Mouse (Mus musculus): ENCODE results near the gene Hoxd12.
A peak's percentile ranks its signal among the peaks of the same experiment; 100 is the strongest.

Gene Hoxd12

DNA sequence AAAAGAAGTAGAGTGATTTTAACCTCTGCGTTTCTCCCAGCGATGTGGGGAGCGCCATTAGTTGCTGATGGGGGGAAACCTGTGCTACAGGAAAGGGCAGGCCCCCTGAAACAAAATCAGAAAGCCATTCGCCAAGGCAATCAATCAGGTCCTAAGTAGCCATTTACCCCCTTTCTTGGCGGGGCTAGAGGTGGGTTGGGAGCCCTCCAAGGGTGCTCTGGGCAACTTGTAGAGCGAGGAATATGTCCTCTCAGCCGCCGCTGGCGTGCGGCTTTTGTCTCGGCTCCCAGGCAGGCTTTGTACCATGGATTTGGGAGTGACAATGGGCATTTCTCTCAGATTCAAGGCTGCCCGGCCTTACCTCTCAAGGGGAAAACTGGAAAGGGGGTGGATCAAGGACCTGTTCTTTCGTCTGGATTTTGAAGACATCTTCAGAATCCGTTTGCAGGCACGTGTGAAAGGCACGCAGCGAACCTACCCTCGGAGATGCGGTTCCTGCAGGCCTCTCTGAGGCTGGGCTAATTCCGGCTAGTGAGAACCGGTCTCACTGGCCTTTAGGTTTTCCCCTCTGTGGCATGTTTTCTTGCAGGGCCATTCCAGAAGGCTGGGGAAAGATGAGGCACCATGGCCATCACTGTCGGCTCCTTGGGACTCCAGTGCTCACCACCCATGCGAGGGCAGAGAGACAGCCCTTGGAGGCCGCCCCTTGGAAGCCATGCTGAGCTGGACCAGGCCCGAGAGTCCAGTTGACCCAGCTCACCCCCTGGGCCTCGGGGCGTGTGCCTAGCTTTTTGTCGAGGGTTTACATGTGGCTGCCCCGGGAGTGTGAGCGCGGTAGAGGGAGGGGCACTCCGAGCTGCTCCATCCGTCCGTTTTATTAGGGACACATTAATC, 21.9 kb downstream of the Hoxd12 start:
- no peak for DNase-seq

DNA sequence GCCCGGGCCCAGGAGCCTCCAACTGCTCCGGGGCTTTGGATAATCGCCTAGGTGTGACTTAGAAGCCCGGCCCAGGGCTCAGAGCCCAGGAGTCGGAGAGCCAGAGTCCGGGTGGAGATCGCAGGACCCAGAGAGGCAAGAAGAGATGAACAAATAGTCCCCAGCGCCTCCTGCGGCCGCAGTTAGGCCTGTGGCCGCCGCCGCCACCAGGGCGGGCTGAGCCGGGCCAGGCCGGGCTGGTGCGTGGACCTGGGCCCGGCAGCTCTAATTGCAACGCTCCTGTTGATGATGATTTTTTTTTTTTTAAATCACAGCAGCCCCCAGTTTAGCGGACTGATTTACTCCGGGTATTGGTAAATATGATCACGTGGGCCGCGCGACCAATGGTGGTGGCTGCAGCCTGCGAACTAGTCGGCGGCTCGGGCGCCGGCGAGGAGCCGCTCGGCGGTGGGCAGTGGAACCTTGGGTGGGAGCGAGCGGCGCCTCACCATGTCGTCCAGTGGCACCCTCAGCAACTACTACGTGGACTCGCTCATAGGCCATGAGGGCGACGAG, 22.8 kb downstream of the Hoxd12 start, which contains the start of gene Hoxd9:
Hoxd9 (plus strand) TSS at position 161 of the 555 bp plus-strand sequence.
- DNase-seq: peak; percentile 19

DNA sequence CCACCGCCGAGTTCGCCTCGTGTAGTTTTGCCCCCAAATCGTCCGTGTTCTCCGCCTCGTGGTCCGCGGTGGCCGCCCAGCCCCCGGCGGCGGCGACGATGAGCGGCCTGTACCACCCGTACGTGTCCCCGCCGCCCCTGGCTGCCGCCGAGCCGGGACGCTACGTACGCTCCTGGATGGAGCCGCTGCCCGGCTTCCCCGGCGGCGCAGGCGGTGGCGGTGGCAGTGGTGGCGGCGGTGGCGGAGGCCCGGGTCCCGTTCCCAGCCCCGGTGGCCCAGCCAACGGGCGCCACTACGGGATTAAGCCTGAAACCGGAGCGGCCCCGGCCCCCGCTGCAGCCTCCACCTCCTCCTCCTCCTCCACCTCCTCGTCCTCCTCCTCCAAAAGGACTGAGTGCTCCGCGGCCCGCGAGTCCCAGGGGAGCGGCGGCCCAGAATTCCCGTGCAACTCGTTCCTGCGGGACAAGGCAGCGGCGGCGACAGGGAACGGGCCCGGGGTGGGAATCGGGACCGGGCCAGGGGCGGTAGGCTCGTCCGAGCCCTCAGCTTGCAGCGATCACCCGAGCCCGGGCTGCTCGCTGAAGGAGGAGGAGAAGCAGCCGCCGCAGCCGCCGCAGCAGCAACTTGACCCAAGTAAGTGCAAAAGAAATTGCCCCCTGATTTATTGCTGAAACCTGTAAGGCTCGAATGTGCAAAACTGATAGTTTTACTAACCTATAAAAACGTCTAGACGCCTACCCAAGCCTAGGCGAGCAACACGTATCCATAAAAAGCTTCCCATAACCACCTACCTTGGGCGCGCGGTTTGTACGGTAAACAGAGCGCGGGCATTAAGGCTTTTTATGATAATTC, 23.6 kb downstream of the Hoxd12 start:
- DNase-seq: peak; percentile 34

DNA sequence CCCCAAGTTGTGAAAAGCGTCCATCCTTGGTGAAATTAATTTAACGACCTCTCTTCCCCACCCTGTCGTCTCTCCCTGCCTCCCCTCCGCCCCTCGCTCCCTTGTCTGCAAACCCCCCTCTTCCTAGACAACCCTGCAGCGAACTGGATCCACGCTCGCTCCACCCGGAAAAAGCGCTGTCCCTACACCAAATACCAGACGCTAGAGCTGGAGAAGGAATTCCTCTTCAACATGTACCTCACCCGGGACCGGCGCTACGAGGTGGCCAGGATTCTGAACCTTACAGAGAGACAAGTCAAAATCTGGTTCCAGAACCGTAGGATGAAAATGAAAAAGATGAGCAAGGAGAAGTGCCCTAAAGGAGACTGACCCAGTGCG, 24.2 kb downstream of the Hoxd12 start:
- no peak for DNase-seq

DNA sequence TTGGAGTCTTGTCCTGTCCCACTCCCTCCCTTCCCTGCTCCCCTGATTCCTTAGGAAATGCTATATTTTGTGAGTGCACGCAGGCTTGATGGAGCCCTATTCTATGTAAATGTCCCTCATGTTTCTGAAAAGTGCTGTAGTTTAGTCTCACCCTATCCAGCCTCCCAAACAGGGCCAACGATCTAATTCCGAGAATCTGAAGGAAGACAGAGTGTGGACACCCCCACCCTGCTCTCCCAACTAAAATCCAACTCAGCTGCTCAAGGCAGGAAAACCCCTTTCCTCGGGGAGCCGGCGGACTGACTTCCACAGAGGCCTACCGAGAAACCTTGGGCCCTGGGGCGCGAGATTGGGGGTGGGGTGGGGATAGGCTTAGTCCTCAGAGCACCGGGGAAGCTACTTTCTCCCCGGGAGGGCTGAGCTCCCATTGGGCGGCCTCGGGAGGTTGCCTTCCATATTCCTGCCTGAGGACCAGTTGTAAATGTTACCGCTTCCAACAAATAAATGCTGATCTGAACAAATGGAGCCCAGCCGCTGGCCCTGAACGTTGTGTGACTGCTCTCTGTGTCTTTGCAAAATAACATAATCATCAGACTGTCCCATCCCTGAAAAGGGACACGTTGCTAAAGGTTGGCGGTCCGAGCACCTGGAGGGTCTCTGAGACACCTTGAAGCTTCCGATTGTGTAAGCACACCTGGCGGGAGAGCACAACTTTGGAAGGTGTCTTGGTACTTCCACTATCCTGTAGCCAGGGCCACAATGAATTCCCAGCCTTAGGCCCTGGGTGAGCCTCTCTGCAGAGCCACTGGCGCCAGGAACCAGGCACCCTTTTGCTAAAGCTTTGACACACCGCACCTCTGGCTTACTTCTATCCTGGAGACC, 25.1 kb downstream of the Hoxd12 start:
- DNase-seq: no peak

DNA sequence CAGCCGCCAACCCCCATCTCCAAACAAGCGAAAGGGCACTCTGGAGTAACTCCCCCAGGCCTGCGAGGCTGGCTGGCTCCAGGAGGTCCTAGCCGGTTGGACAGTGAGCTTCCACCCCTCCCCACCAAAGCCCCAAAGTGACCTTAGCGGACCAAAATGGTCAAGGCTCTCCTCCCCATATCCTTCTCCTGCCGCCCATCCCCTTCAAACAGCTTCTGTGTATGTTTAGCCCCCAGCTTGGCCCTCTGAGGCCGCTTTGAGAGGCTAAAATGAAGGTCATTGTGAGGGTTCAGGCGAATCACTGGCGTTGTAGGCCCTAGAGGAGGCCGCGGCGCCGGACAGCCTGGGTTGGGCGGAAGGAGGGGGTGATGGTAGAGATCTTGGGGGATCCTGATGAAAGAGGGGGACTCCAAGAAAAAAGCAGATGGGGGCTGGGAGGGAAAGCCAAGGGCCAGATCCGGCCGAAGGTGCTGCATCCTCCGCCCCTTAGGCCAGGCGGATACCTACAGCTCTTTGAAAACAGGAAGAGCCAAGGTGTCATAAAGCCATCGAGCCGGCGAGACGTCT, 25.8 kb downstream of the Hoxd12 start:
- DNase-seq: no peak

DNA sequence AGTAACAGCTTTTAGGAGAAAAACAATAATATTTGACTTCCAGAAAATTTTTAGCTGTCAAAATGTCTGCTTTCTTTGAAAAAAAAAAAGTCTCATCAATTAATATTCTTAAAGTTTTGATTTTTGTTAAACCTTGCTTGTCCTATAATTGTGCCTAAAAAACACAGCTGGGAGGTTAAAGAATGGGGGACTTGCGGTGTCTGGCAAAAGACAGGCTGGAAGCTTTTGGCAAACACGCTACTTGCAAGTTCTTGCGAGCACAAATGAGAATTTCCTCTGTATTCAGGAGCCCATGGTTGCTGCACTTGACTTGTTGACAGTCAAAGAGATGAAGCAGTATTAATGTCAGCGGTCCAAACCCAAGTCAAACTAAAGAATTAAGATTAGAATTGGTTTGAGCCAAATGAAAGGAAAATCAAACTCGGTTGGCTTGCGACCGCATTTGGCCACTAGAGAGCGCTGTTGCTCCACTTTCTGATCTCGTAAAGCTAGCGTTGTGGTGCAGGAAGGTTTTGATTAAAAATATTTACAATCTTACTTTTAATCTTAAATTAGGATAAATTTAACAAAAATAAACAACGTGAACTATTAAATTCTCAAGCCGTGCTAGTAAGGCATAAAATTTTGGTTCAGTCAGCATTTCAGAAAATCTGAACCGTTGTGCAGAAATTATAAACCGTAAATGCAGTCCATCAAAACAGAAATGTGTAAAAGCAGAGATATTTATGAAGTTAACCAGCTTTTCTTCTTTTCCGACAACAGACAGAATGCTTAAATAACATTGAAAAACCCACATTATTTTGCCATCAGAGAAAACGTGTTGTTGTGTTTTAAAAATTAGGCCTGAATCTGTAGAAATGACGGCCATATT, 27.4 kb downstream of the Hoxd12 start:
- peak; percentile 87 for DNase-seq

DNA sequence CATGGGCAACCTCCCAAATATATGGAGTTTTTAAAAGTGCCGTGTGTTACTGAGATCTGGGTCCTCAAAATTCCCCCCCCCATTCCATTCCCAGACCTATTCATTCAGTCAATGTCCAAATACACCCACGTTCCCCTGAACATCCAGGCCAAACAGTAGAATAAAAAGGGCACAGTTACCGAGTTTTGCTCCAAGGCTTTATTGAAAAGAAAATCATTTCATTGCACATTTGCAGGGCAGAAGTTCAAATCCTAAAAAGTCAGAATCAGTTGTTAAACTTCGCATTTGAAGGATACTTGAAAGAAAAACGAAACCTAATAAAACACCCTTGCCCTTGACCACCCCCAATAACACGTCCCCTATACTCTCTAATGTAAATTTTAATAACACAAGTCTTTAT, 28.0 kb downstream of the Hoxd12 start:
- no peak for DNase-seq

DNA sequence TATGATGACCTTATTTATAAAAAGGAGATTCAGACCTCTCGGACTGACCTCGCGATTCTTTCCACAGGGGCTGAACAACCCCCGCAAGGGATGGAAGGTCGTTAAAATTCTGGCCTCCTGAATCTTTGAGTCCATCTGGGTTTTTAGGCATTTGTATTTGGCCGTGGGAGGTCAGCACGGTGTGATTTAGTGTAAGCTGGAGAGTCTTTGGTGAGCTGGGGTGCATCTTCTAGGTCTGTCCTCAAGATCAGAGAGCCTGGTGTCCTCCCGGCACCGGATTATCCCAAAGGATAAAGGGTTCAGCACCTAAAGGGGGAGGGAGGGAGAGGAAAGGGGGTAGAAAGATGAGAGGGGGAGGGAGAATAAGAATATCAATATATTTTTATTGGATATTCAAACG, 28.5 kb downstream of the Hoxd12 start:
- DNase-seq: no peak

DNA sequence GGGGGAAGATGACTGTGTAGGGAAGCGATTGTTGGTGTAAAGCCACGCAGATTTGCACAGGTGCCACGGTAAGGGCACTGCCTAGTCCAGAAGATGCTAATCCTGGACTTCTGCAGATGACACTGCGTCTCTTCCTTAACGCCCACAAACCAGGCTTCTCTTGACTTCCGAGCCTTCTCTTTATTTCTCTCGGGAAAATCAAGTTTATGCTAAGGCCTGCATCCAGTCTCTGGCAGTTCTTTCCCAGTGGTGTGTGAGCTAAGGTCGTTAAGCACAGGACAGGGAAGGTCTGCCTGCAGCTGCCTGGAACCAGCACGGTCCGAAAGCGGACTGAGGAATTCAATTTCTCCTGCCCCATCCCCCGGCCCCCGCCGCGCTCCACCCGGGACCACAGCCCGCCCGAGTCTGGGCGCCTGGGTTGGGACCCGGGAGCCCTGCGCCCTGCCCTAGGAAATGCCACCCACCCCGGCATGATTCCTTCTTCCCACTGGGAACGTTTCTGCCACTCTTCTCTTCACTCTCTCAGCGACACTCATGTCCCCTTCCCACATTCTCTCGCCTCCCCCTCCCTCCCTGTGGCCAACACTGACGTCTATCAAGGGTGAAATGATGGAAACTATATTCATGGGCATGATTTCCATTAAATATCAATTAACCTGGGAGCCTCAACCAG, 29.0 kb downstream of the Hoxd12 start:
- DNase-seq: no peak

DNA sequence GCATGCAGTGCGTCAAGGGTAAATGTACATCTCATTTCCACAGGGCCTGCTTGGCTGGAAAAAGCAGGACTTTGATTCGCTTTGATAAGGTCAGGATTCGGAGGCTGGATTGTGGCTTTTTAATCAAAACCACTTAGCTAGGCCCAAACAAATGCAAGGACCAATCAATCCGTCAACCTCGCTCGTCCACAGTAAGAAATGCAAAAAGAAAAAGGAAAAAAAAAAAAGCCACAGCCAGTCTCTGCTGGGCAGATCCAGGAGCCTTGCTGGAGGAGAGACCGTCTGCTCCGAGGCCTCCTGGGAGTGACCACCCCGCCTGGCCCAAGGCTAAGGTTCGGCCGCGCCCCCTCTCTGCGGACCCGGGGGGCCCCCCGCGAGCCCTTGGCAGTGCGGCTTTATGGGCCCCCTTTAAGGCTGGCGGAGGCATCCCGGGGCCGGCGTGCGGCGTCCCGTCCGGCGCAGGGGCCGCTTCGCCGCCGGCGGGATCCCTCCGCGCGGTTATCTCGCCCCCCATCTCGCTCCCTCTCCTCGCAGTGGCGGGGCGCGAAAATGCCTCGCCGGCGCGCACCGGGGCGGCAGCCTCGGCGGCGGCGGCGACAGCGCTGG, 29.7 kb downstream of the Hoxd12 start, which contains the start of gene Hoxd8:
Hoxd8 (plus strand) TSS at position 223 of the 606 bp plus-strand sequence.
- DNase-seq: peak; percentile 61

DNA sequence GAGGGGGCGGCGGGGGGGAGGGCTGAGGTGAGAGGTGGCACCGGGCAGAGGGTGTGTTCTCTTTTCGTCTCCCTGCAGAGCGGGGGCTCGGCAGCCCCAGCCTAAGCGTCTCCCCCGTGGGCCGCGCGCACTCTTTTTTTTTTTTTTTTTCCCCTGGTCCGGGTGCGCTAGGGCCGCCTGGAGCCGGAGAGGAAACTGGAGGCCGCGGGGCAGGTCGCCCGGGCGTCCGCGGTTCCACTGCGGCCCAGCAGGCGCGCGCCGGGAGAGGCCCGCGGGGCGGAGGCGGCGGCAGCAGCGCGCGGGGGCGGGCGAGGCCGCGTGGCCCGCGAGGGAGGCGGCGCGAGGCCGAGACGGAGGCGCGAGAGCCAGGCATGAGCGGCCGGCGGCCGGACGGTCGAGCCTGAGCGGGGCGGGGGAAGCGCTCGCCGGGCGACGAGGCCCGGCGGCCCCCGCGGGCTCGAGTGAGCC, 30.2 kb downstream of the Hoxd12 start:
- no peak for DNase-seq

DNA sequence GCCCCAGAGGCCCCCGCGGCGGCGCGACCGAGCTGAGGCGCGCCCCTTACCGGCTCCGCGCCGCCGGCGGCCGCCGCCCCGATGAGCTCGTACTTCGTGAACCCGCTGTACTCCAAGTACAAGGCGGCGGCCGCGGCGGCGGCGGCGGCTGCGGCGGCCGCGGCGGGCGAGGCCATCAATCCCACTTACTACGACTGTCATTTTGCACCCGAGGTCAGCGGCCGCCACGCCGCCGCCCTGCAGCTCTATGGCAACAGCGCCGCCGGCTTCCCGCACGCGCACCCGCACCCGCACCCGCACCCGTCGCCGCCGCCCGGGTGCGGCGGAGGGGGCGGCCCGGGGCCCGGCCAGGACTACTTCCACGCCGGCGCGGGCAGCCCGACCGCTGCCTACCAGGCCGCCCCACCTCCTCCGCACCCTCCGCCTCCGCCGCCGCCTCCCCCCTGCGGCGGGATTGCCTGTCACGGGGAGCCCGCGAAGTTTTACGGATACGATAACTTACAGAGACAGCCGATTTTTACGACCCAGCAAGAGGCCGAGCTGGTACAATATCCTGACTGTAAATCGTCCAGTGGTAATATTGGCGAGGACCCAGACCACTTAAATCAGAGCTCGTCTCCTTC, 30.8 kb downstream of the Hoxd12 start:
- DNase-seq: peak; percentile 52

DNA sequence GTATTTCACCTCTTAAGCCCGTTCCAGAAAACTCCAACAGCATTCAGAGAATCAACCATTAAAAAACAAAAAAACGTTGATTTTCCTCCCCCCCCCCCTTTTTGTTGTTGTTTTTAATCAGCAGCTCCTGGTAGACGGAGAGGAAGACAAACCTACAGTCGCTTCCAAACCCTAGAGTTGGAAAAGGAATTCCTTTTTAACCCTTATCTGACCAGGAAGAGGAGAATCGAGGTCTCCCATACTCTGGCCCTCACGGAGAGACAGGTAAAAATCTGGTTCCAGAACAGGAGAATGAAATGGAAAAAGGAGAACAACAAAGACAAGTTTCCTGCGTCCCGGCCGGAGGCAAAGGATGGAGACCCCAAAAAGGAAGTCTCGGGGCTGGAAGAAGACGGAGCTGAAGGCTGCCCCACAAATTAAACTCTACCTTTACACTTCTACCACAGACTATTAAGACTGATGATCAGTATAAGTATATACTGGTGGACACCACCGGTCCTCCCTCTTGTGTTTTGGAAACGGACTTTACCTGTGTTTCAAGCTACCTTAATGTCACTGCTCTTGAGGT, 31.7 kb downstream of the Hoxd12 start:
- no peak for DNase-seq

DNA sequence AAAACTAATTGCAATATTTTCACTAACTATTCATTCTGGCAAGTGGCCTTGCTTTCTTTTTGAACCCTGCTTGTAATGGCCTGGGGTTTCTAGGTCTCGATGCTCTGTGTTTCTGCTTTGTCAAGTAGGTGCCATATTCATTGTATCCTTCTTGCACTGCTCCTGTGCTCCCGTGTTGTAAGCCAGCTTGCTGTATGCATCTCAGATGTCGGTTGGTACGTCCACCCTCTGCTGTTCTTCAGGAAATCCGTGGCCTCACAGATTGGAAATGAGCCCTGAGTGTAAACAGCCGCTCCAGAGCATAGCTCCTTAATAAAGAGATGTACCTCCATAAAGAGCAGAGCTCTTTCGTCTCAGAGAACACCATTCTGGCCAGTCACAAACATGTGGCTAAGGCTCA, 32.8 kb downstream of the Hoxd12 start:
- DNase-seq: no peak

DNA sequence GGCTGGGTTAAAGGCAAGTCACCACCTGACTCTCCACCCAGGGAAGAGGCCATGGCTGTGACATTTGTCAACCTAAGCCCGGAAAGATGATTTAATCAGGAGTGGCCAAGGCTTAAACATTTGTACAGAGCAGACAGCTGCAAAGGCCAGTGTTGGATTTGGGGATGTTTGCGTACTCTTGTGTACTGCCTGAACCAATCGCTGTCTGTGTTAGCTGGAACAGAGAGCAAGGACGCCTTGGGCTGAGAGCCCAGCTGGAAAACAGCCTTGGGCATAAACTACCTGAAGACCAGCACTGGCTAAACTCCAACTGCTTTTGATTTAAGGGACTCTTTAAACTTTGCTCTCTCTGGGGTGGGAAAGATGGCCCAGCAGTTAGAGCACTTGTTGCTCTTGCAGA, 33.9 kb downstream of the Hoxd12 start:
- no peak for DNase-seq

DNA sequence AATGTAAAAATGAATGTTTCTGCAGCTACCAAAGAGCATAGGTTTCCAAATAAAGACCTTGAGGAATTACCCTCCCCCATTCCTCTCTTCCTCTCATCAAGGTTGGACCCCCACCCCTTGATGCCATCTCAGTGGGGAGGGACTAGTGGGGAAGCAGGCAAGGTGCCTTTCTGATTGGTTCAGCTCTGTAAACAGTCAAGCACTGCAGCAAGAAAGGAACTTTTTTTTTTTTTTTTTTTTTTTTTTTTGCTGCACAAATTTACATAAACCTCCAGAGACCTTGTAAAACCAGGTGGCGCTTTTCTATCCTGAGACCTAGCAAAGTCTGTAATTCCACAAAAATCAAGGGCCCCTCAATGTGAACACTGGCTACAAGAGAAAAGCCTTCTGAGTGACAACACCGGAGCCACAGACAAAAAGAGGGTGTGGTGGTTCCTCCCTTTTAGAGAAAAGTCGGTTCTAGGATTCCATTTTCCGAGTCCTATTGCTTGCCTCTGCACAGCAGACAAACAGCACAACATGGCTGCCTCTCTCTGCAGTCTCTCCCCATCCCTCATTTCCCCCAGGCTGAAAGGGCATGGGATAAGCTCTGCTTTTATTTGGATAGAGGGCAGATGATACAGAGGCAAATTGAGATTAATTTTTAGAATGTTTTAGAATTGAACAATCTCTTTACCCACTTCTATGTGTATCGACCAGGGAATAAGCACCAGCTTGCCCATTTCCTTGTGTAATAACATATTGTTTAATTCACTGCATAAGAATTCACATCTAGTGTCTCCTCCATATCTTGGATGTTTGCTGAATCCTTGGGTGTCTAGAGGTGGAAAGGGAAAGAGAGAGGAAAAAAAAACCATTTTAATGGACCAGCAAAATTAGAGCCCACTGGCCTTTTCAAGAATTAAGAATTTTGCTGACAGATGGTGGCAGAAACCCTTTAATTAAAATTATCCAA, 34.9 kb downstream of the Hoxd12 start:
- DNase-seq: no peak
